Mouse (Mus musculus) v-Abl transformed pro-B cells (cell line): ENCODE data around the gene Nup155.
"Not testable (repeated sequence)": the region's sequence is repeated elsewhere in the genome, so short reads cannot be mapped to it uniquely, and the experiment has no call there.

Experiments used
- in situ Hi-C, 2 experiments: fragments of 400-800 bp; cut with MboI; formaldehyde crosslinking; loops; one replicate each; pipeline ENCODE4 v1.15.1; 2025; ENCODE audit not compliant: unreplicated experiment in 2 of 2

Gene Nup155

GRCm38 (mm10) chr15:8108966-8109743, at the start of gene Nup155:
Gene Nup155, plus strand, starts transcription at chr15:8109273.
- in situ Hi-C loops = loop anchor here (10.0 kb wide), 3 partner anchors 336 to 1194 kb away; partner anchors contain the start of gene Nipbl (in 1 of the 2)

- in situ Hi-C loops = no loop called here
Observed at GRCm38 (mm10) chr15:8065221-8065620, 43.9 kb upstream of the Nup155 start.

DNA sequence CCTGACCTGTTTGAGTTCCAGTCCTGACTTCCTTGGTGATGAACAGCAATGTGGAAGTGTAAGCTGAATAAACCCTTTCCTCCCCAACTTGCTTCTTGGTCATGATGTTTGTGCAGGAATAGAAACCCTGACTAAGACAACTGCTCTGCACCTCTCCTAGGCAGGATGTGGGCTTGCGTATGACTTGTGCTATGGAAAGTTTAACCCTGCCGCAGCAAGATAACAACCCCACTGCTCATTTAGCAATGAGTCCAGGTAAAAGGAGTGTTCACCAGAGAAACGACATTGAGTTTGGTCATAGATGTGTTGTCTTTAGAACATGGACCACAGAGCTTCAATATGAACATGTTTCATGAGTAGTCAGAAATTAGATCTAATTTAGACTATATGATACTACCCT, 35.9 kb upstream of the Nup155 start:
- in situ Hi-C loops = not testable (repeated sequence)

GRCm38 (mm10) chr15:8082139-8082538, 26.9 kb upstream of the Nup155 start:
- in situ Hi-C loops = no loop called here

DNA sequence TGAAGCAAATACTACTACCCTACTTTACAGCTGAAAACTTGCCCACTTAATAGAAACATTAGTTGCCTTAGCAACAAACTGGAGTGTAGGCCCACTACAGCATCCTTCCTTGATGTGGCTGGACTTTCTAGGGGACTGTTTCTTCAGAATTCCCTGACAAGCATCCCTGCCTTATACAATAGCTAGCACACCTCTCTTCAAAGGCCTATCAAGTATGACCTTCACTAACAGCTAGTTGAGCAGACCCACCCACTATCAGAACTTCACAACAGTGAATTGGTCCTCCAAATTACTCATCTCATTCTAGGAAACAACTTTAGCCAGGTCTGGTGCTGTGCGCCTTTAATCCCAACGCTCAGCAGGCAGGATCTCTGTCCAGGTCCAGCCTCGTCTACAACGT, 21.8 kb upstream of the Nup155 start:
- in situ Hi-C loops = no loop called here

- in situ Hi-C loops = no loop called here
Observed at GRCm38 (mm10) chr15:8088715-8089114, 20.4 kb upstream of the Nup155 start.

GRCm38 (mm10) chr15:8090685-8091084, 18.4 kb upstream of the Nup155 start:
- in situ Hi-C loops = no loop called here

DNA sequence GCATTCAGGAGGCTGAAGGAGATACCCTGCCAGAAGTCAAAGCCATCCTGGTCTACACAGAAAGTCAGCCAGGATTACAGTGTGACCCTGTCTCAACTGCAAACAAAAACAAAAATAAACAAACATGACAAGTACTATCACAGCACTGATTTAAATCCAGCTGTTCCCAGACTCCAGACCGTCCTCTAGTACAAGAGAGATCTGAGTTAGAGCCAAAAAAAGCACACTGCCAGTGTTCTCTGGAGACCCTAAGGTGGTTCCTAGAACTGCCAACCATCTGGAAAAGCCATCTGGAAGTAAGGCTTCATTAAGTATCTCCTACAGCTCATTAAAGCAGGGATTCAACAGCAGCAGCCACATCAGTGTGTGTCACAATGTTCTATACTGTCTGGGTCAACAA, 16.4 kb upstream of the Nup155 start:
- in situ Hi-C loops = not testable (repeated sequence)

- in situ Hi-C loops = loop anchor here in 1 of 2 experiments (5.0 kb wide), 1 partner anchor 631 kb away; no protein-coding TSS in a partner anchor
Observed at GRCm38 (mm10) chr15:8097853-8098252, 11.2 kb upstream of the Nup155 start.

DNA sequence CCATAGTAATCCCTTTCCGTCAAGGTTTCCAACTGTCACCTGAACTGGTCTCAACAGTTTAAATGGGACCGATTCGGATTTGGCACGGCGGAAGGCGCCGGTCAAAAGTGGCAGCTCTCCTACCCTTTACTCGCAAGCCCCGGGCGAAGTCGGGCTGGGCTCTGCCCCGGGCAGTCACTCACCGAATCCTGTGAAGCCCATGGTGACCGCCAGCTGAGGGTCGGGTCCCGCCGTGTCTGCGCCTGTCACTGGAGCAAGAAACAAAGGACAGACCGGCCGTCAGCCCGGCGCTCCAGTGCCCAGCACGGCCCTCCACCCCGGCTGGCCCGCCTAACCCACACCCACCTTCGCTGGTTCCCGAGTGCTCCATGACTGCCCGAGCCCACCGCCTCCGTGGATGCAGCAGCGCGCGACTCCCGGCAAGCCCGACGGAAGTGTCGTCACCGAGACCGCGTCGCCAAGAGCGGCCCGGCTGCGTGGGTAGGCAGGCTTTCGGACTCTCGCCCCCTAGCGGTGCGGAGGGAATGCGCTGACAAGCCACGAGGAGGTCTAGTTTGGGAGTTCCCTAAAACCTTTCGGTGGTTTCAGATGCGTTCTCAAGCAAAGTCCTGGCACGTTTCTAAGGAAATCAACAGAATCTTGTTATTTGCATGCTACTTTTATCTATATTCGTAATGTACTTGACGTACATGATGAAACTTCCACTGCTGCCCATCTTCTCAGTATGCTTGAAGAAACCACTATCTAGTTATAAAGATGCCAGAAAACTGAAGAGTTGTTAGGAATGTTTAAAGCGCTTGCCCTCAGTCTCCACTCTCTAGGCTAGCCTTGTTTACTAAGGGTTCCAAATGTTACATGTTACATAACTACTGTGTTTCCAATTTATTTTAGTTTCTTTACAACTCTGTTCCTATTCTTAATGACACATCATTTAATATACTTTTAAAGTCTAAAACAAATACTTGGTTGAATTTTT, 10.0 kb upstream of the Nup155 start, which contains the start of gene Wdr70:
Wdr70 (minus strand) TSS at position 436 of the 976 bp plus-strand sequence.
- in situ Hi-C loops = loop anchor here in 1 of 2 experiments (5.0 kb wide), 1 partner anchor 632 kb away; no protein-coding TSS in a partner anchor

- in situ Hi-C loops = loop anchor here (5.0 to 10.0 kb wide), 5 partner anchors 343 to 1187 kb away; partner anchors contain the start of gene Nipbl (in 1 of the 2)
Observed at GRCm38 (mm10) chr15:8101975-8102542, 7.0 kb upstream of the Nup155 start.

- in situ Hi-C loops = loop anchor here (10.0 kb wide), 3 partner anchors 336 to 1194 kb away; partner anchors contain the start of gene Nipbl (in 1 of the 2)
Observed at GRCm38 (mm10) chr15:8108360-8108965, 610 bp upstream of the Nup155 start.

DNA sequence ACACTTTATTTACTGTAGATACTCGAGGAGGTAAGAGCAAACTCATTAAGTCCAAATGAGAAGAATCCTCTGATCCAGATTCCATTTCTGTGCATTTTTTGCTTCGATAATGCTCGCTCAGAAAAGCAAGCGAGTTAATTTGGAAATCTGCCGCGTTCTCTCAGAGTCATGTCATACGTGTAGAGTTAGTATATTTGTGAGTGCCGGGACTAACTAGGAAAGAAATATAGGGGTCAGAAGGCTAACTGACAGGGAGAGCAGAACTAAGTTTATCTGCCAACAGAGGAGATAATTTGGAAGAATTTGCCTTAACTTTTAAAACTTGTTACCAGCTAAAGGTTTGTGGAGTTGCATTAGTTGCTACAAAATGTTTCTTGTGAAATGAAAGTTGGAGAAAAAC, 709 bp downstream of the Nup155 start:
- in situ Hi-C loops = loop anchor here (10.0 kb wide), 3 partner anchors 335 to 1195 kb away; partner anchors contain the start of gene Nipbl (in 1 of the 2)

- in situ Hi-C loops = loop anchor here (25.0 kb wide), 2 partner anchors 1342 to 1367 kb away; no protein-coding TSS in a partner anchor
Observed at GRCm38 (mm10) chr15:8129281-8129680, 20.2 kb downstream of the Nup155 start.

GRCm38 (mm10) chr15:8131268-8131667, 22.2 kb downstream of the Nup155 start:
- in situ Hi-C loops = loop anchor here (25.0 kb wide), 2 partner anchors 1344 to 1369 kb away; no protein-coding TSS in a partner anchor

- in situ Hi-C loops = loop anchor here (25.0 kb wide), 2 partner anchors 1344 to 1369 kb away; no protein-coding TSS in a partner anchor
Observed at GRCm38 (mm10) chr15:8131761-8132160, 22.7 kb downstream of the Nup155 start.

DNA sequence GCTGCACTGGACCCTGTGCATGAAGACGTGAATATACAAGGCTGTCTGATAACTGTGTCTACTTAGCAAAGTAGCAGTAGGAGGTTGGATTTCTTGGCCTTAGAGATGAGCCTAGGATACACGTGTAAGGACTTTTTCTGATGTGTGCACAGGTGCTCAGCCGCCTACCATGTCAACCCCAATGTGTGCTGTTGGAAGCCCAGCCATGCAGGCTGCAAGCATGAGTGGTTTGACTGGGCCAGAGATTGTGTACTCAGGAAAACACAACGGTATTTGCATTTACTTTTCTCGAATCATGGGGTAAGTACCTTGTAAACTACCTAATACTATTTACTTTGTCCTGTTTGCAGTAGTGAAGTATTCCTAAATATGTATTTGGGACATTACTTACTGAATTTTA, 26.5 kb downstream of the Nup155 start:
- in situ Hi-C loops = loop anchor here (25.0 kb wide), 2 partner anchors 1348 to 1373 kb away; no protein-coding TSS in a partner anchor

- in situ Hi-C loops = no loop called here
Observed at GRCm38 (mm10) chr15:8161841-8162240, 52.8 kb downstream of the Nup155 start.

GRCm38 (mm10) chr15:8168591-8169265, 59.7 kb downstream of the Nup155 start, which contains the start of gene Cplane1:
Gene Cplane1, plus strand, starts transcription at chr15:8169106.
- in situ Hi-C loops = no loop called here
